Mouse (Mus musculus) gastrocnemius, postnatal 36 days (tissue): ENCODE data around the gene Prkca. TPM values are rescaled to one million over a fixed set of nuclear protein-coding genes. Genes with fewer than 3 reads are reported as not detected.

Source experiments
- DNase-seq, 2 experiments: peaks; one replicate each; pipeline ENCODE4 v3.0.0; 2022
- intact Hi-C: fragments of 180-260 bp; cut with DNase I; formaldehyde crosslinking; loops from one replicate; pipeline ENCODE4 v1.15.1; 2025
- total RNA-seq, 2 experiments: library from RNA; stranded (reverse); gene quantifications; 2 replicates each; pipeline ENCODE4 v1.2.3; 2021

Gene Prkca
- total RNA-seq, 2 experiments from 2014 or later = 57.7 to 61.2 TPM

- intact Hi-C loops = loop anchor here (5.0 kb wide), 1 partner anchor 40 kb away; the partner anchor contains the start of genes Apoh and Prkca
- no peak for DNase-seq
Observed at GRCm38 (mm10) chr11:108301796-108302490, 41.8 kb downstream of the Prkca start.

GRCm38 (mm10) chr11:108301036-108301435 lies 42.7 kb downstream of the Prkca start:
- intact Hi-C loops = loop anchor here (5.0 kb wide), 1 partner anchor 41 kb away; the partner anchor contains the start of genes Apoh and Prkca
- peak in 1 of 2 experiments; percentile 44 for DNase-seq

GRCm38 (mm10) chr11:108300443-108300842 lies 43.3 kb downstream of the Prkca start:
- intact Hi-C loops = loop anchor here (5.0 kb wide), 1 partner anchor 42 kb away; the partner anchor contains the start of genes Apoh and Prkca
- no peak for DNase-seq

- intact Hi-C loops = loop anchor here (5.0 kb wide), 1 partner anchor 42 kb away; the partner anchor contains the start of genes Apoh and Prkca
- DNase-seq = peak in 1 of 2 experiments; percentile 35
Observed at GRCm38 (mm10) chr11:108299913-108300312, 43.8 kb downstream of the Prkca start.

- intact Hi-C loops = no loop called here
- DNase-seq = no peak
Observed at GRCm38 (mm10) chr11:108297956-108298355, 45.8 kb downstream of the Prkca start.

GRCm38 (mm10) chr11:108295373-108295772 lies 48.4 kb downstream of the Prkca start:
- intact Hi-C loops = no loop called here
- no peak for DNase-seq

- no peak for DNase-seq
- intact Hi-C loops = no loop called here
Observed at GRCm38 (mm10) chr11:108294305-108294813, 49.4 kb downstream of the Prkca start.

GRCm38 (mm10) chr11:108293843-108294242 lies 49.9 kb downstream of the Prkca start:
- no peak for DNase-seq
- intact Hi-C loops = no loop called here

GRCm38 (mm10) chr11:108289192-108289591 lies 54.5 kb downstream of the Prkca start:
- intact Hi-C loops = no loop called here

GRCm38 (mm10) chr11:108287321-108287720 lies 56.4 kb downstream of the Prkca start:
- no peak for DNase-seq
- intact Hi-C loops = no loop called here

More at GRCm38 (mm10) chr11:108289192-108289591, 54.5 kb downstream of the Prkca start:
- DNase-seq = no peak

GRCm38 (mm10) chr11:108285046-108285445 lies 58.7 kb downstream of the Prkca start:
- no peak for DNase-seq
- intact Hi-C loops = no loop called here

- intact Hi-C loops = no loop called here
Observed at GRCm38 (mm10) chr11:108282850-108283459, 60.8 kb downstream of the Prkca start.

GRCm38 (mm10) chr11:108279748-108280373 lies 63.9 kb downstream of the Prkca start:
- intact Hi-C loops = no loop called here
- no peak for DNase-seq

More at GRCm38 (mm10) chr11:108282850-108283459, 60.8 kb downstream of the Prkca start:
- DNase-seq = no peak

GRCm38 (mm10) chr11:108277096-108277495 lies 66.6 kb downstream of the Prkca start:
- no peak for DNase-seq
- intact Hi-C loops = no loop called here

- intact Hi-C loops = no loop called here
- DNase-seq = no peak
Observed at GRCm38 (mm10) chr11:108276148-108276547, 67.6 kb downstream of the Prkca start.

GRCm38 (mm10) chr11:108274046-108274445 lies 69.7 kb downstream of the Prkca start:
- DNase-seq = no peak
- intact Hi-C loops = no loop called here

GRCm38 (mm10) chr11:108273415-108273965 lies 70.2 kb downstream of the Prkca start:
- no peak for DNase-seq
- intact Hi-C loops = no loop called here

GRCm38 (mm10) chr11:108272601-108273414 lies 70.9 kb downstream of the Prkca start:
- intact Hi-C loops = no loop called here
- no peak for DNase-seq

GRCm38 (mm10) chr11:108271305-108271704 lies 72.4 kb downstream of the Prkca start:
- intact Hi-C loops = no loop called here
- DNase-seq = no peak

- intact Hi-C loops = no loop called here
- no peak for DNase-seq
Observed at GRCm38 (mm10) chr11:108269516-108269915, 74.2 kb downstream of the Prkca start.
